Mouse (Mus musculus): ENCODE results near the gene Amy2a1.
"Not testable (repeated sequence)": the region's sequence is repeated elsewhere in the genome, so short reads cannot be mapped to it uniquely, and the experiment has no call there.

The Amy2a1 gene

DNA sequence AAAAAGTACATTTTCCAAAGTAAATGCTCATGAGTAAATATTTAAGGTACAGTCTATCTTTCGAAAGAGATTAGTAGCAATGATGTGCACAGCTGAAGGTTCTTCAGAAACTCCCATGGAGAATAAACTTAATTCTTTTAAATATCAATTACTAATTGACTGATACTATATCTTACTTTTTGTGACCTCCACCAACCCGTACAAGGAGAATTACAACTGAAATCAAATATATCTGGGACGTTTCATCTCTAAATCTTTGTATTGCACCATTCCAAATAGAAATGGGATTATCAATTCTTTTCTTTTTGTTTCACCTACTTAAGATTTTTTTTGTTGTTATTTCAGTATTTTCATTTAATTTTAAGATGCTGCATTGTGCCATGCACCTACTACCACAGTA lies at the start of gene Amy2a1:
Amy2a1 (minus strand) TSS at position 101 of the 400 bp plus-strand sequence.
- not testable (repeated sequence) for DNase-seq (ENCODE audit: low spot score in 2 of 2)

DNA sequence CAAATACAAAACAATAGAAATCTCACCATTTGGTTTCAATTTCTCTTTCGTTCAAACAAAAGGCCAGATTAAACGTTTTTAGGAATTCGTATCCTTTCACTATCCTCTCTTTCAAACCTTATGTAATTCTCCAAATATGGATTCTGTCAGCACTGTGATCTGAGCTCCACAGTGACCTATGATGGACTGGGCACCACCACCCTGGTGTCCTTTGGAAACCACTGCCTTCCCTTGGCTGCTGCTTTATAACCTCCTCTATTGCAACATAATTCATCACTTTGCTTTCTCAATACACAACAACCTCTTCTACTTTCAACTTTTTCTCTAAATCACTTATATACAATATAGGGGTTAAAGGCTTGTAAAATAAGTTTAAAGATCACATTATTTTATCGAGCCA lies 42.4 kb upstream of the Amy2a1 start:
- no peak for DNase-seq (ENCODE audit: low spot score in 2 of 2)

DNA sequence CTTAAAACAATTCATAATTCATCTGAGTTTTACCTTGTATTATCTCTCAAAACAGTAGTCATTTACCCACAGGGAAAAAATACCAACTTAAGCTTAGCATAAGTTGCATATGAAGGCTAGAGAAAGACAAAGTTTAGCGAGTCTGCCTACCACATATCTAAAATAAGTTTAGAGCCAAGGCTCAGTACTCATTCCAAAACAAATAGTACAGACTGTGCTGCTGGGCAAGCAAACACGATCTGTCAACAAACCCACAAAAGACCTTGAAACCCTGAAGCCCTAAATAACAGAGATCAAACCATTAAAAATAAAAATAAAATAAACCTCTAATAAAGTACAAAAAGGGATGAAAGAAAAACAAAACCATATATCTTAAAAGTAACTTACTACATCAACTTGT lies 41.9 kb upstream of the Amy2a1 start:
- DNase-seq (ENCODE audit: low spot score in 2 of 2), result no peak

DNA sequence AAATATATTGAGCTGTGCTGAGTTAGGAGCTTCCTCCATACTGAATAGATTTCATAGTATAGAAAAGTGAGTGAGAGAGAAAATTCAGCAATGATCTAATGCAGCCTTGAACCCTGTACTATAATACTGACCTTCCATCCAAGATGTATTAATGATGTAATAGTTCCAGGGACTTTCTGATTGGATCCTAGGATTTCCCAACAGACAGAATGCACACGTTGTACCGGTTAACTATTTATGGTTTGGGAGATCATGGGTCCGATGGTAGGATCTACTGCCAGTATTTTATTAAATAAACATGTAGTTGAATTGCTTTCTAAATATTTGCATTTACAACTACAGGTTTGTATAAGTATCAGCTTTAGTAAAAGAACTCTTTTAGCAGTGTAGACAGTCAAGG lies 39.9 kb upstream of the Amy2a1 start:
- no peak for DNase-seq (ENCODE audit: low spot score in 2 of 2)

DNA sequence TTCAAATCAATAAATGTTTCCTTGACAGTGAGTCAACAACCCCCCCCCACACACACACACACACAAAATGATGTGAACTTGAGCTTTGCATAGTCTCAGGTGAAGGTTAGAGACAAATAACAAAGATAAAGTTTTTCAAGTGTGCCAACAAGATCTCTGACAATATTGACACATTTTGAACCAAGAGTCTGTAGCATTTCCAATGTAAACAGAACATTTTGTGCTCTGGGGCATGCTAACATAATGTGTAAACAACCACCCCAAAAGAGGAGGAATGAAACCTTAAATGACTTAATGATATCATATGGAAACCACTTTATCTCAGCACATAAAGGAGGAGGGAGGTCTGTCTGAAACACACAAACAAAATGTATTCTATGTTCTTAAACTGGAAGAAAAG lies 7.5 kb upstream of the Amy2a1 start:
- no peak for DNase-seq (ENCODE audit: low spot score in 2 of 2)

Measured in frontal cortex, postnatal 36 days (tissue).